Mouse (Mus musculus): ENCODE measurements around the gene Prss58.

Prss58 gene

DNA sequence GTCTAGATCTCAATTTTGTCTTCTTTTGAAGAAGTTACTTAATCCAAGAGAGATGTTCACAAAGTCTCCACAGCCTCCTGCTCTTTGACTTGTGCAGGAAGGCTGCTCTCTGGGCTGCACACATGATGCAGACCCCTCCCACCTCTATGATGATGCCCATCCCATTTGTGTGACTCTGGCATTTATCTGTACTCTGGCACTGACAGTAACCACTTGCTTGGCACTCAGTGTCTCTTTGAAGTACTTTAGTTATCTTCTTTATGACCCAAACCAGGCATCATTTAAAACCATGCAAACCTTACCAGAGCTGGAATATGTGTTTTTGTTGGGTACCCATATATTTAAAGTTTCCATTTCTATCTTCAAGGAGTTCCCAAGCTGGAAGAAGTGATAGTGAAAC is at the start of gene Prss58:
Gene Prss58, minus strand, starts transcription at position 101 of the 400 bp plus-strand sequence.
- DNase-seq (ENCODE audit: low spot score in 2 of 2), result no peak

GRCm38 (mm10) chr6:40940457-40940856 is 40.3 kb upstream of the Prss58 start, which contains the start of gene 1700074P13Rik:
1700074P13Rik (minus strand) TSS chr6:40940557.
- DNase-seq (ENCODE audit: low spot score in 2 of 2), result no peak

DNA sequence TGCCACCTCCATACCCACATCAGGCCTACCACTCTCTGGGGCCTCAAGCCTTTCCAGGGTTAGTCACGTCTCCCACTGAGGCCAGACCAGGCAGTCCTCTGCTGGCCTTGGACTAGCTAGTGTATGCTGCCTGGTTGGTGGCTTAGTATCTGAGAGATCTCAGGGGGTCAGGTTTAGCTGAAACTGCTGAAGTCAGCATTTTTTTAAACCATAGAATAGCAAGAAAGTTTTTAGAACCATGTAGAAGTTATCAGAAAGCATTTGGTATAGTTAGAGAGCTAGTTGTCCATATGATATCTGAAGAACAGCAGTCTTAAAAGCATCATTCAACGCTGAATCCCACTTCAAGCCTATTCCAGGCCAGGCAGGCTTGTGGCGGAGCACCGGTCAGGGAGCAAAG is 19.8 kb upstream of the Prss58 start:
- no peak for DNase-seq (ENCODE audit: low spot score in 2 of 2)

DNA sequence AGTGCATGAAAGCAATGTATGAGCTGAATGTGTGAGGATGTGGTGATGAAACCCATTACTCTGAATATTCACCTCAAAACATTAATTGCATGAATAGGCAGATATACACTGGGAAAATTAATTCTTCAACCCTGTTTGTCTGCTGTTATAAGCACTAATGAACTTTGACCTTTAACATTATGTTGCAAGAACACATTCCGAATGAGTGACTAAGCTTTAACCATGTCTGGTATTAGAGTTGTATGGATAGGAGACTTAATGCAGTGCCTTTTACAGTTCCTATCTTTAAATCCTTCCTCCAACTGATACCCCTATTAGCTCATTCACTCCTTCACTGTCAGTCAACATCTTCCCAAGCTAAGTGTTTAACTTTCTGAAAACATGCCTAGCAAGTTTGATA is 5.5 kb downstream of the Prss58 start:
- DNase-seq (ENCODE audit: low spot score in 2 of 2), result no peak

- DNase-seq (ENCODE audit: low spot score in 2 of 2), result peak in 1 of 2 experiments; percentile 21
Measured at GRCm38 (mm10) chr6:40893577-40893976, 6.6 kb downstream of the Prss58 start.

DNA sequence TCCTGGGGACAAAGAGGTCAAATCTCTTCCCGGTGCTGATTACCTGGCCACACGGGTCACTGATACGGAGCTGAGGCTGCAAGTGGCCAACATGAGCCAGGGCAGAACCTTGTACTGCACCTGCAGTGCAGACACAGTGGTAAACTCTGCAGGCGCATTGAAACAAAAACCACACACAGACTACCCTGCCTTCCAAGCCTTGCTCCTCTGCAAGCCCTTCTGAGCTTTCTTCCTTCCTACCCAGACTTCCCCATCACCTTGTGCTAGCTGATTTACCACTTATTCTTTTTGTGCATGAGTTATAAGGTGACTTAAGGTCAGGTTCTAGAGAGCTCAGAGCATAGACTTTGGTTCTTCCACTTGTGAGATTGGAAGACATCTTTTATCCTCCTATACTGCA is 8.4 kb downstream of the Prss58 start:
- DNase-seq (ENCODE audit: low spot score in 2 of 2), result no peak

- DNase-seq (ENCODE audit: low spot score in 2 of 2), result no peak
Measured at GRCm38 (mm10) chr6:40890973-40891372, 9.2 kb downstream of the Prss58 start.

DNA sequence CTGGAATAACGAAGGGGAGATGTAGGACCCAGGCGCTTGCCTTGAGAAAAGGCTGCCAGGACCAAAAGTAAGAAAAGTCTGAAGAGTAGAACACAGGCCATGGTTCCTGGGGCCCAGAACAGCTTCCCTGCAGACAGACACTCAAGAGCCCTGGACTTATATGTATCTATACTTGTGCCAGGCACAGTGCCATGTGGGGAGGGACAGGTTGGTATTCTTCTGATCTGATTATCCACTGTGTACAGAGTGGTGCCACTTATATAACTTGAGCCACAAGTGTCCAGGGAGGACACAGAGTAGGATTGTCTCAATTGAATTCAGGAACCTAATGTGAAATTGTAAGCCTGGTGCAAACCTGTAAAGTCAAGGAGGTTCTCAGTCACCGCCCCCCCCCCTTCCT is 12.8 kb downstream of the Prss58 start, which contains the start of gene Moxd2:
Gene Moxd2, minus strand, starts transcription at position 101 of the 400 bp plus-strand sequence.
- no peak for DNase-seq (ENCODE audit: low spot score in 2 of 2)

DNA sequence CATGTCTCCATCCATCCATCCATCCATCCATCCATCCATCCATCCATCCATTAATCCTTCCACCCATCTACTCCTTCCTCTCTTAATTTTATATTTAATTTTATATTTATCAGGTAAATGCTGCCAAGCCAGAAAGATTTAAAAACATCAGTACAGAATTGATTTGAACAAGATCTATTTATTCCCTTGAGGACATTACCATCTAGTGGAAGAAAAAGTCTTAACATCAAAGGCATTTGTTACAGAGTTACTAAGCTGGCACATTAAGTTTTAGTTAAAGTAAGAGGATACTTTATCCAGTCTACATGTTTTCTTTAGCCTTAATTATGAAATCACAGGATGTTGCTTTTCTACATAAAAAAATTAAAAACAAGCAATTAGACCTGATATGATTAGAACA is 54.9 kb downstream of the Prss58 start:
- DNase-seq (ENCODE audit: low spot score in 2 of 2), result no peak

All from frontal cortex, postnatal 25 days (tissue).